Mouse (Mus musculus): ENCODE results near the gene Crot. TPM values are rescaled to one million over a fixed set of nuclear protein-coding genes. Genes with fewer than 3 reads are reported as not detected.
"Not testable (repeated sequence)": the region's sequence is repeated elsewhere in the genome, so short reads cannot be mapped to it uniquely, and the experiment has no call there.

The Crot gene
- polyA plus RNA-seq, 1 experiment from 2014 or later: 33.6 TPM

DNA sequence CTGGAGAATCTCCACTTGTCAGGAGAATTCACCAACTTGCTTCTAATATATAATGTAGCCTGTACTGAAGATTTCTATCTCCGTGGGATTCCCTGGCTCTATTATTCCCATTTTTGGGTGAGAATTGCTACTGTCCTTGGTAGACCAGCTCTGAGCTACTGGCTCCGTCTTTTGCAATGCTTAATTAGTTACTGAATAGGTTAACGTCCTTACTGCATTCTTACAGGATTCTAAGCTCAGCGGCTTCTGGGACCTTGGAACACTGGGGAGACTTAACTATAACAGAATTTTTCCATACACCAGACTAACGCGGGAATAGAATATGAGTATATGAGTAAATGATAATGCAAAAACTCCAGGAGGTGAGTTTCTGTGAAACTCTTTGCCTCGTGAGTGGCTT is 2.9 kb upstream of the Crot start:
- not testable (repeated sequence) for H3K27ac ChIP-seq (ENCODE audit: low read length); H3K36me3 ChIP-seq (ENCODE audit: control insufficient read depth, insufficient read depth, low read length); H3K27me3 ChIP-seq (ENCODE audit: control insufficient read depth, insufficient read depth, low read depth, low read length); ATAC-seq (ENCODE audit: low read depth); H3K9me3 ChIP-seq (ENCODE audit: control insufficient read depth, low read length); H3K4me1 ChIP-seq (replicated peaks; ENCODE audit: control insufficient read depth, insufficient read depth, low read length); H3K4me3 ChIP-seq (ENCODE audit: low read length); H3K4me2 ChIP-seq (ENCODE audit: low read depth, low read length); H3K9ac ChIP-seq (ENCODE audit: low read length)
- whole genome bisulfite sequencing: 40% methylated on average over 7 of the region's 7 CpGs

GRCm38 (mm10) chr5:8999108-8999507 is 2.0 kb upstream of the Crot start:
- H3K4me1 ChIP-seq (replicated peaks; ENCODE audit: control insufficient read depth, insufficient read depth, low read length): no peaks in the 10 kb centered on the region; the same call in 1 of the 2 replicates
- 60% methylated on average over 4 of the region's 4 CpGs for WGBS
- no peak for ATAC-seq (ENCODE audit: low read depth)
- H3K4me2 ChIP-seq (ENCODE audit: low read depth, low read length): no peak overlapping the region
- no peak overlapping the region for H3K27ac ChIP-seq (ENCODE audit: low read length)
- no peaks in the 10 kb centered on the region for H3K27me3 ChIP-seq (ENCODE audit: control insufficient read depth, insufficient read depth, low read depth, low read length)
- no peak overlapping the region for H3K4me3 ChIP-seq (ENCODE audit: low read length)
- no peaks in the 10 kb centered on the region for H3K9me3 ChIP-seq (ENCODE audit: control insufficient read depth, low read length)
- H3K36me3 ChIP-seq (ENCODE audit: control insufficient read depth, insufficient read depth, low read length): no peaks in the 10 kb centered on the region
- no peak overlapping the region for H3K9ac ChIP-seq (ENCODE audit: low read length)

DNA sequence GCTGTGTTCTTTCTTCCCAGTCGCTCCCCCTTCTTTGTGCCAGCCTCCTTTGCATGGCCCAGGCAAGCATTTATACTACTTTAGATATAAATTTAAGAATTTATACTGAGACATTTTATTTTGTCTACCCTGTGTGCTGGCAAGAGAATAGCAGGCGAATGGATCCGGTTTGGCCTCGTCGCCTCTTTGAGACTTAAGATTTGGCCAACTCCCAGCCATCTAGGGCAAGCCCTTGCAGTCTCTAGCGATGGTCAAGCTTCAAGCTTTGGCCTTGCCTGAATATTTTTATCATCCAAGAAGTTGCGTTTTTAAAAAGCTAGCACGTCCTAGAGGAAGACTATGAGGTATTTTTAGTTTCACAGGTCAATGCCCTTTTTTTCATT is 380 bp upstream of the Crot start:
- Histone ChIP-seq H3K27me3 (ENCODE audit: control insufficient read depth, insufficient read depth, low read depth, low read length) (no peaks in the 10 kb centered on the region), H3K4me3 (ENCODE audit: low read length) (peak overlapping the region; percentile 63), H3K27ac (ENCODE audit: low read length) (peak overlapping the region; percentile 84), H3K4me1 (replicated peaks; ENCODE audit: control insufficient read depth, insufficient read depth, low read length) (no peaks in the 10 kb centered on the region; the same call in 1 of the 2 replicates), H3K4me2 (ENCODE audit: low read depth, low read length) (peak overlapping the region; percentile 76), H3K9ac (ENCODE audit: low read length) (peak overlapping the region; percentile 80), H3K9me3 (ENCODE audit: control insufficient read depth, low read length) (no peaks in the 10 kb centered on the region), H3K36me3 (ENCODE audit: control insufficient read depth, insufficient read depth, low read length) (peaks cover 2% of the 10 kb centered on the region; the same call in 1 of the 2 replicates)
- ATAC-seq (ENCODE audit: low read depth): peak; percentile 29
- WGBS: 4% methylated on average over 8 of the region's 8 CpGs

GRCm38 (mm10) chr5:8995966-8996685 is 998 bp downstream of the Crot start:
- Histone ChIP-seq H3K27me3 (ENCODE audit: control insufficient read depth, insufficient read depth, low read depth, low read length) (no peaks in the 10 kb centered on the region), H3K36me3 (ENCODE audit: control insufficient read depth, insufficient read depth, low read length) (peaks cover 2% of the 10 kb centered on the region; the same call in 1 of the 2 replicates), H3K4me1 (replicated peaks; ENCODE audit: control insufficient read depth, insufficient read depth, low read length) (no peaks in the 10 kb centered on the region; the same call in 1 of the 2 replicates), H3K9ac (ENCODE audit: low read length) (peak overlapping the region; percentile 78), H3K4me3 (ENCODE audit: low read length) (peak overlapping the region; percentile 63), H3K4me2 (ENCODE audit: low read depth, low read length) (peak overlapping the region; percentile 76), H3K27ac (ENCODE audit: low read length) (peak overlapping the region; percentile 65; the same call in 1 of the 2 replicates), H3K9me3 (ENCODE audit: control insufficient read depth, low read length) (no peaks in the 10 kb centered on the region)
- no peak for ATAC-seq (ENCODE audit: low read depth)
- 12% methylated on average over 13 of the region's 13 CpGs for WGBS

- no peak for ATAC-seq (ENCODE audit: low read depth)
- Histone ChIP-seq H3K4me1 (replicated peaks; ENCODE audit: control insufficient read depth, insufficient read depth, low read length) (no peaks in the 10 kb centered on the region; the same call in 1 of the 2 replicates), H3K9ac (ENCODE audit: low read length) (no peak overlapping the region), H3K4me2 (ENCODE audit: low read depth, low read length) (no peak overlapping the region), H3K36me3 (ENCODE audit: control insufficient read depth, insufficient read depth, low read length) (peaks cover 7% of the 10 kb centered on the region), H3K4me3 (ENCODE audit: low read length) (no peak overlapping the region), H3K9me3 (ENCODE audit: control insufficient read depth, low read length) (no peaks in the 10 kb centered on the region), H3K27ac (ENCODE audit: low read length) (no peak overlapping the region), H3K27me3 (ENCODE audit: control insufficient read depth, insufficient read depth, low read depth, low read length) (no peaks in the 10 kb centered on the region)
- WGBS: 84% methylated on average over 16 of the region's 16 CpGs
Observed at GRCm38 (mm10) chr5:8991626-8992025, 5.5 kb downstream of the Crot start.

- H3K36me3 ChIP-seq (ENCODE audit: control insufficient read depth, insufficient read depth, low read length): peaks cover 7% of the 10 kb centered on the region
- no peak overlapping the region for H3K4me3 ChIP-seq (ENCODE audit: low read length)
- 81% methylated on average over 13 of the region's 13 CpGs for WGBS
- no peak overlapping the region for H3K9ac ChIP-seq (ENCODE audit: low read length)
- no peak overlapping the region for H3K4me2 ChIP-seq (ENCODE audit: low read depth, low read length)
- H3K9me3 ChIP-seq (ENCODE audit: control insufficient read depth, low read length): no peaks in the 10 kb centered on the region
- no peak for ATAC-seq (ENCODE audit: low read depth)
- no peak overlapping the region for H3K27ac ChIP-seq (ENCODE audit: low read length)
- H3K4me1 ChIP-seq (replicated peaks; ENCODE audit: control insufficient read depth, insufficient read depth, low read length): no peaks in the 10 kb centered on the region
- no peaks in the 10 kb centered on the region for H3K27me3 ChIP-seq (ENCODE audit: control insufficient read depth, insufficient read depth, low read depth, low read length)
Observed at GRCm38 (mm10) chr5:8990526-8990925, 6.6 kb downstream of the Crot start.

GRCm38 (mm10) chr5:8987925-8988324 is 9.2 kb downstream of the Crot start:
- no peak for ATAC-seq (ENCODE audit: low read depth)
- Histone ChIP-seq H3K36me3 (ENCODE audit: control insufficient read depth, insufficient read depth, low read length) (peaks cover 4% of the 10 kb centered on the region; the same call in 1 of the 2 replicates), H3K9me3 (ENCODE audit: control insufficient read depth, low read length) (no peaks in the 10 kb centered on the region), H3K4me1 (replicated peaks; ENCODE audit: control insufficient read depth, insufficient read depth, low read length) (no peaks in the 10 kb centered on the region), H3K4me3 (ENCODE audit: low read length) (no peak overlapping the region), H3K9ac (ENCODE audit: low read length) (no peak overlapping the region), H3K4me2 (ENCODE audit: low read depth, low read length) (no peak overlapping the region), H3K27ac (ENCODE audit: low read length) (no peak overlapping the region), H3K27me3 (ENCODE audit: control insufficient read depth, insufficient read depth, low read depth, low read length) (no peaks in the 10 kb centered on the region)
- WGBS: 86% methylated on average over 5 of the region's 5 CpGs

GRCm38 (mm10) chr5:8985470-8985869 is 11.7 kb downstream of the Crot start:
- Histone ChIP-seq H3K9ac (ENCODE audit: low read length) (no peak overlapping the region), H3K36me3 (ENCODE audit: control insufficient read depth, insufficient read depth, low read length) (peaks cover 4% of the 10 kb centered on the region; the same call in 1 of the 2 replicates), H3K27me3 (ENCODE audit: control insufficient read depth, insufficient read depth, low read depth, low read length) (no peaks in the 10 kb centered on the region), H3K27ac (ENCODE audit: low read length) (no peak overlapping the region), H3K4me1 (replicated peaks; ENCODE audit: control insufficient read depth, insufficient read depth, low read length) (no peaks in the 10 kb centered on the region), H3K4me3 (ENCODE audit: low read length) (no peak overlapping the region), H3K9me3 (ENCODE audit: control insufficient read depth, low read length) (no peaks in the 10 kb centered on the region), H3K4me2 (ENCODE audit: low read depth, low read length) (no peak overlapping the region)
- WGBS: 81% methylated on average over 3 of the region's 3 CpGs
- ATAC-seq (ENCODE audit: low read depth): no peak

DNA sequence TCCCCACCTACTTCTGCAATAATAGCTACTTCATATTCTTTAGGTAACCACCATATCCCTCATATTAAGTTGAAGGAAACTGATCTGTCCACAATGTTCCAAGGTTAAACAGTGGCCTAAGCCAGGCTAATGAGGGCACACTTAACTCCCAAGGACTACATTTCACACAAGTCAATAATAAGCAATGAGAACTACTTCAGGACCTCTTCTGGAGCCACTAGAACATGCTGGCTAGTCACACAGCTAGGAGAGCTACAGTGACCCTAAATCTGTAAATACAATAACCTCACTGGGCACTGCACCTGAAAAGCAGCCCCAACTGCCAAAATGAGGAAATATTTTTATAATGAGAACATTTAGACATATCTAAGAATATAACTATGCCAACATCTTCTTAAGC is 22.4 kb downstream of the Crot start:
- Histone ChIP-seq H3K27me3 (ENCODE audit: control insufficient read depth, insufficient read depth, low read depth, low read length) (no peaks in the 10 kb centered on the region), H3K9ac (ENCODE audit: low read length) (no peak overlapping the region), H3K4me2 (ENCODE audit: low read depth, low read length) (no peak overlapping the region), H3K36me3 (ENCODE audit: control insufficient read depth, insufficient read depth, low read length) (peaks cover 13% of the 10 kb centered on the region), H3K9me3 (ENCODE audit: control insufficient read depth, low read length) (no peaks in the 10 kb centered on the region), H3K27ac (ENCODE audit: low read length) (no peak overlapping the region), H3K4me1 (replicated peaks; ENCODE audit: control insufficient read depth, insufficient read depth, low read length) (no peaks in the 10 kb centered on the region), H3K4me3 (ENCODE audit: low read length) (no peak overlapping the region)
- ATAC-seq (ENCODE audit: low read depth): no peak
